Mouse (Mus musculus) layer of hippocampus, adult 6 months (tissue): ENCODE measurements around the gene Ulk1. TPM values are rescaled to one million over a fixed set of nuclear protein-coding genes. Genes with fewer than 3 reads are reported as not detected.

Experiments
- long read RNA-seq, 2 experiments: library from polyadenylated mRNA; unstranded; transcript quantifications; one replicate each; pipeline ENCODE4 v2.0.0; 2019 to 2020
- polyA plus RNA-seq: library from polyadenylated mRNA; unstranded; fragments of <200 nt; fragmentation: Nextera tagmentation; gene quantifications from 2 replicates; pipeline ENCODE4 v1.2.3, GENCODE M21; 2021

Gene Ulk1
- 7.1 and 7.2 TPM in 2 replicates for polyA plus RNA-seq
- long read RNA-seq, experiment 1, partial matches to known transcripts, result 15 of 24 reads
- long read RNA-seq, experiment 1, other reads (novel, unspliced or antisense), result 9 of 24 reads
- long read RNA-seq, experiment 2, partial matches to known transcripts, result 44 of 53 reads
- long read RNA-seq, experiment 2, other reads (novel, unspliced or antisense), result 9 of 53 reads

GRCm38 (mm10) chr5:110809667-110810325, at the start of gene Ulk1:
TSS of gene Ulk1 (minus strand) at chr5:110810097.

GRCm38 (mm10) chr5:110839678-110840365, 29.9 kb upstream of the Ulk1 start, which contains the start of the genes Hscb and Chek2:
TSS of gene Hscb (minus strand) at chr5:110839777.
TSS of gene Chek2 (plus strand) at chr5:110839979.

GRCm38 (mm10) chr5:110779998-110780760, 29.7 kb downstream of the Ulk1 start, which contains the start of gene Pus1:
TSS of gene Pus1 (minus strand) at chr5:110780659.

GRCm38 (mm10) chr5:110770448-110771158, 39.3 kb downstream of the Ulk1 start, which contains the start of gene Ep400:
TSS of gene Ep400 (minus strand) at chr5:110770717.

Other genes starting within 250 kb of the Ulk1 start
- 27.5 and 31.9 TPM in 2 replicates for gene Noc4l, start 156.7 kb downstream of the Ulk1 start, polyA plus RNA-seq
- gene Ddx51, start 156.6 kb downstream of the Ulk1 start, polyA plus RNA-seq, result 6.8 and 6.9 TPM in 2 replicates
- gene Ep400, start 39.4 kb downstream of the Ulk1 start, polyA plus RNA-seq, result 22.9 and 27.0 TPM in 2 replicates
- 7.9 and 8.1 TPM in 2 replicates for gene Pus1, start 29.4 kb downstream of the Ulk1 start, polyA plus RNA-seq
- 23.4 and 23.7 TPM in 2 replicates for gene Hscb, start 29.7 kb upstream of the Ulk1 start, polyA plus RNA-seq
- gene Chek2, start 29.9 kb upstream of the Ulk1 start, polyA plus RNA-seq, result 2.3 TPM in 2 replicates
- gene Ttc28, start 69.7 kb upstream of the Ulk1 start, polyA plus RNA-seq, result 2.0 and 2.6 TPM in 2 replicates